Comparison of ENCODE assay signal across 8 mouse cellular contexts in the genomic region with DNA sequence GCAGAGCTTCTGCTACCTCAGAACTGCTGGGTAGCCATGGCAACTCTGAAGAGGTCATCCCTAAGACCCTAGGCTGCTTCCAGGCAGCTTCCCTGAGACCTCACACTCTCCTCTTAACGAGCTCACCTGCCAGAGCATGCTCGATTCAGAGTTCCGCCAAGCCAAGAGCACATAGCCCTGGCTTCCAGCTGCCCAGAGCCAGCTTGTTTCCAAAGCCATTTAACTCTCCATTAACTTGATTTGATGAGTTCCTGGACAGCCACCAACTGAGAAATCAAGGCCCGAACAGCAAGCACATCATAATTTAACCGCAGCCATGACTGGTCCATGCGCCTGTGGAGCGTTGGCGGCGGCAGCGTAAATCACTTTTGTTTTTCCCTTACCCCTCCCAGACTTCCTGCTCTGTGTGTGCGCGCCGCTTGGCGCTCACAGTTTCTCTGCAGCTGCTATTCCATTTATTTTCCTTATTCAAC. TPM values are rescaled to one million over a fixed set of nuclear protein-coding genes. Genes with fewer than 3 reads are reported as not detected.
A peak's percentile ranks its signal among the peaks of the same experiment; 100 is the strongest.
DNase-seq lines count a peak whose midpoint lies in the region; ATAC-seq lines count a peak whose summit lies in the region.

No protein-coding gene starts in this region.

- peaks cover 0 to 5% of the 10 kb centered on the region in 2 experiments; a peak in 1 of 4 replicates for H3K4me1 ChIP-seq in heart, embryonic 14.5 days (ENCODE audit: control insufficient read depth in 2 of 2, insufficient read depth in 2 of 2, low read length in 2 of 2)
- peaks cover 10% of the 10 kb centered on the region; the same call in 1 of the 2 replicates for H3K4me1 ChIP-seq in embryonic facial prominence, embryonic 11.5 days (ENCODE audit: control insufficient read depth, insufficient read depth, low read length)
- H3K4me1 ChIP-seq in hindbrain, embryonic 15.5 days (replicated peaks): peaks cover 42% of the 10 kb centered on the region
- H3K4me1 ChIP-seq in midbrain, embryonic 12.5 days: peaks cover 50% of the 10 kb centered on the region

- no peak overlapping the region for H3K27ac ChIP-seq in heart, embryonic 14.5 days (replicated peaks in 1 of 2; ENCODE audit: control insufficient read depth in 1 of 2, insufficient read depth in 1 of 2, low read depth in 2 of 2, low read length in 2 of 2)
- H3K27ac ChIP-seq in embryonic facial prominence, embryonic 11.5 days (replicated peaks; ENCODE audit: low read depth, low read length): 0 out of 2 replicates have a peak overlapping the region, but pooled peaks have one; percentile 13
- peak overlapping the region; percentile 66 for H3K27ac ChIP-seq in hindbrain, embryonic 15.5 days (replicated peaks)
- H3K27ac ChIP-seq in midbrain, embryonic 12.5 days (replicated peaks): peak overlapping the region; percentile 69

- peak overlapping the region; percentile 28; the same call in 1 of the 2 replicates for H3K4me2 ChIP-seq in heart, embryonic 14.5 days (ENCODE audit: low read length)
- no peak overlapping the region for H3K4me2 ChIP-seq in embryonic facial prominence, embryonic 11.5 days (ENCODE audit: low read depth, low read length)
- H3K4me2 ChIP-seq in hindbrain, embryonic 15.5 days: peak overlapping the region; percentile 50
- peak overlapping the region; percentile 19 for H3K4me2 ChIP-seq in midbrain, embryonic 12.5 days (replicated peaks)

- ATAC-seq in heart, embryonic 14.5 days (ENCODE audit: insufficient number of reproducible peaks, insufficient read depth, low FRiP score, low read depth): no peak
- ATAC-seq in embryonic facial prominence, embryonic 11.5 days (replicated peaks; ENCODE audit: insufficient number of reproducible peaks, low FRiP score, low TSS enrichment, low read depth): 0 out of 2 replicates have a peak, but pooled peaks have one; percentile 11
- ATAC-seq in hindbrain, embryonic 15.5 days (ENCODE audit: low FRiP score, low read depth): peak; percentile 78
- ATAC-seq in midbrain, embryonic 12.5 days (ENCODE audit: low FRiP score, low read depth): peak; percentile 36

- no peaks in the 10 kb centered on the region for H3K27me3 ChIP-seq in heart, embryonic 14.5 days (ENCODE audit: control insufficient read depth, insufficient read depth, low read length)
- H3K27me3 ChIP-seq in embryonic facial prominence, embryonic 11.5 days (ENCODE audit: control insufficient read depth, insufficient read depth, low read length): no peaks in the 10 kb centered on the region
- H3K27me3 ChIP-seq in hindbrain, embryonic 15.5 days: no peaks in the 10 kb centered on the region
- H3K27me3 ChIP-seq in midbrain, embryonic 12.5 days: no peaks in the 10 kb centered on the region

- no peak overlapping the region for H3K9ac ChIP-seq in heart, embryonic 14.5 days (ENCODE audit: low read length)
- H3K9ac ChIP-seq in embryonic facial prominence, embryonic 11.5 days (replicated peaks; ENCODE audit: low read length): no peak overlapping the region
- no peak overlapping the region for H3K9ac ChIP-seq in hindbrain, embryonic 15.5 days
- H3K9ac ChIP-seq in midbrain, embryonic 12.5 days (replicated peaks): no peak overlapping the region

- H3K4me3 ChIP-seq in heart, embryonic 14.5 days (ENCODE audit: control insufficient read depth in 1 of 2, insufficient read depth in 1 of 2, low read depth in 1 of 2, low read length in 2 of 2): no peak overlapping the region
- no peak overlapping the region for H3K4me3 ChIP-seq in embryonic facial prominence, embryonic 11.5 days (ENCODE audit: low read depth, low read length)
- peak overlapping the region; percentile 17 for H3K4me3 ChIP-seq in hindbrain, embryonic 15.5 days
- H3K4me3 ChIP-seq in midbrain, embryonic 12.5 days: no peak overlapping the region

- H3K9me3 ChIP-seq in heart, embryonic 14.5 days (ENCODE audit: control insufficient read depth, low read length): no peaks in the 10 kb centered on the region
- no peaks in the 10 kb centered on the region for H3K9me3 ChIP-seq in embryonic facial prominence, embryonic 11.5 days (replicated peaks; ENCODE audit: control insufficient read depth, low read length)
- H3K9me3 ChIP-seq in hindbrain, embryonic 15.5 days: no peaks in the 10 kb centered on the region
- no peaks in the 10 kb centered on the region for H3K9me3 ChIP-seq in midbrain, embryonic 12.5 days

- DNase-seq in heart, adult 18-20 months: no peak
- no peak for DNase-seq in embryonic facial prominence, embryonic 11.5 days (ENCODE audit: low spot score)
- peak; percentile 40 to 46 for DNase-seq in layer of hippocampus, postnatal 10 days (ENCODE audit: low spot score in 2 of 2)
- peak; percentile 36 for DNase-seq in yolk sac, embryonic 10.5 days (ENCODE audit: low spot score)
- DNase-seq in ovary, postnatal 14 days (ENCODE audit: low spot score): no peak

- 81% methylated on average over 14 of the region's 14 CpGs for WGBS in heart, embryonic 14.5 days
- 63% methylated on average over 14 of the region's 14 CpGs for WGBS in embryonic facial prominence, embryonic 11.5 days
- WGBS in hindbrain, embryonic 15.5 days: 16% methylated on average over 14 of the region's 14 CpGs
- WGBS in midbrain, embryonic 12.5 days: 46% methylated on average over 14 of the region's 14 CpGs

- no peaks in the 10 kb centered on the region for H3K36me3 ChIP-seq in heart, embryonic 14.5 days (ENCODE audit: control insufficient read depth, insufficient read depth, low read length)
- no peaks in the 10 kb centered on the region for H3K36me3 ChIP-seq in embryonic facial prominence, embryonic 11.5 days (replicated peaks; ENCODE audit: control insufficient read depth, insufficient read depth, low read depth, low read length)
- H3K36me3 ChIP-seq in hindbrain, embryonic 15.5 days: no peaks in the 10 kb centered on the region
- no peaks in the 10 kb centered on the region; the same call in 1 of the 2 replicates for H3K36me3 ChIP-seq in midbrain, embryonic 12.5 days

RNA-seq across cellular contexts. Expression of a gene that starts 32.7 kb away (rescaled TPM):
- polyA plus RNA-seq in heart, embryonic 14.5 days (2014; fragmentation: Nextera tagmentation; extraction: Ambion mirVana): 1.0 and 1.1 TPM in 2 replicates
- 1 to 10 TPM; 4.3 to 4.9 TPM for total RNA-seq in heart, adult 18-20 months (2021)
- 6.0 and 8.9 TPM in 2 replicates for polyA plus RNA-seq in embryonic facial prominence, embryonic 11.5 days (2014; fragmentation: Nextera tagmentation; extraction: Ambion mirVana)
- 38.8 and 40.0 TPM in 2 replicates for polyA plus RNA-seq in hindbrain, embryonic 15.5 days (2015; fragmentation: Nextera tagmentation; extraction: Ambion mirVana)
- 10 to 100 TPM; 30.0 to 41.4 TPM for total RNA-seq in layer of hippocampus, postnatal 10 days (2021)
- polyA plus RNA-seq in midbrain, embryonic 12.5 days (2016; fragmentation: Nextera tagmentation; extraction: Ambion mirVana): 72.5 and 91.2 TPM in 2 replicates

Comparison
In these comparisons a context has a peak if more than half of its experiments do, and no peak if none do; other contexts are left out.
1. H3K27ac ChIP-seq: peak in embryonic facial prominence, embryonic 11.5 days (single experiment), hindbrain, embryonic 15.5 days (single experiment) and midbrain, embryonic 12.5 days (single experiment); none in heart, embryonic 14.5 days (0 of 2).
2. DNase-seq: peak in layer of hippocampus, postnatal 10 days (2 of 2) and yolk sac, embryonic 10.5 days (single experiment); none in heart, adult 18-20 months (0 of 2), embryonic facial prominence, embryonic 11.5 days (single experiment) and ovary, postnatal 14 days (single experiment).